Mouse (Mus musculus): Measurements from ENCODE around the gene Gnb3.

Gene Gnb3

DNA sequence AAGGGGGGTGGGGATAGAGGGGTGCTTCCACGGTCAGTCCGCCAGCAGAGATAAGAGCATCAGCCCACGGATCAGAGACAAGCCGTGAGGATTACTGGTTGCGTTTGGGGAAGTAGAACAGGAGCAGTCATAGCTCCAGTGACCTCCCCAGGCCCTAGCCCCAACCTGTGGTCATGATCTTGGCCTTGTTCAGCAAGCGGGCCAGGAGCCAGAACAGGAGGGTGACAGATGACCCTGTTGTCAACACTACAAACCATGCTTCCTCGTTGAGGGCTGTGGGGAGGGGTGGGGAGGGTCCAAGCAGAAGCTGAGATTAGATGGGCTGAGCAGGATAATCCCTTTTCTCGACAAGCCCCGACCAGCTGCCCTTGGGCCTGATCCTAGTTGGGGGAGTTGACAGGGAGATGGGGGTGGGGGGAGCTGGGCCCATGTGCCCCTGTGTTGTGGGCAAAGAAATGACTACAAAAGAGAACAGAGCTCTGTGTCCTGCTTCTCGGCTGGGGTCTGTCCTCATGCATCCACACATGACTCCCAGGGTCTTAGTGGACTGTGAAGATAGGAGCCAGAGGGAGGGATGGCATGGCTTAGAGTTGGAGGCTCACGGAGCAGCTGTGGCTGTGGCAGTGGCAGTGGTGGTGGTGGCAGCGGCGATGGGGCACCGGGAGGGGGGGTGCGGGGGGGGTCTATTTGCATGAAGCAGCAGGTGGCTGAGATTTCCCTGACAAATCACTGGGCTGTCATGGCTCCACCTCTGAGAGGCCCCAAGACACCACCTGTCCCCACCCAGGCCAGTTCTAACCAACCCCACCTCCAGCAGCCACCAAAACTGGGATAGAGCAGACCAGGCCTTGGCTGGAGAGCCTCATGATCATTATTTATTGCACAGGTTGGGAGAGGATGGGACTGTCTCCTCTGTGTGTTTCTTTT, at the start of gene Gnb3:
Gnb3 (minus strand) TSS at position 35 of the 927 bp plus-strand sequence.
- no peak for DNase-seq

DNA sequence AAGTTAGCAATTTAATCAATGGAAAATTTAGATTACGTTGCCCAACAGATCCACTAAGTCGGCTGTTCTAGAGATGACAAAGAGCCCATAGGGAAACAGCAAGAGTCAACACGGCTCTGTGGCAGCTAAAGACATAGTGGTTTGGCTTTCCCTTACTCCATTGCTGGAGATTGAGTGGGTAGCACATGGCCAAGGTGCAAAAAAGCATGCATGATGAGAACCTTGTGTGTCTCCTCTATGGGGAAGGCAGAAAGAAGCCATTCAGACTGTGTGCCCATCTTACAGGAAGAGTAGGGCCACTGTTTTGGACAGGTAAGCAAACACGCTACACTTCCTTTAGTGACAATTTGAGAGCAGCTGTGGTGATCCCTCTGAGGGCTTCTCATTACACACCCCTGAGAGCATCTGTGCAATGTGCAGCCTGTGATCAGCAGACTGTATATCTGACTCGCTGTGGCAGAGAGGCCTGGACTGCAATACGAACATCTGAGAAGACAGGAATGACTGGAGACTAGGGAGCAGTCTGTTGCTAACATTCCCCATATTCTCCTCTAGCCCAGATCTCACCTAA, 48.6 kb upstream of the Gnb3 start:
- DNase-seq = no peak

DNA sequence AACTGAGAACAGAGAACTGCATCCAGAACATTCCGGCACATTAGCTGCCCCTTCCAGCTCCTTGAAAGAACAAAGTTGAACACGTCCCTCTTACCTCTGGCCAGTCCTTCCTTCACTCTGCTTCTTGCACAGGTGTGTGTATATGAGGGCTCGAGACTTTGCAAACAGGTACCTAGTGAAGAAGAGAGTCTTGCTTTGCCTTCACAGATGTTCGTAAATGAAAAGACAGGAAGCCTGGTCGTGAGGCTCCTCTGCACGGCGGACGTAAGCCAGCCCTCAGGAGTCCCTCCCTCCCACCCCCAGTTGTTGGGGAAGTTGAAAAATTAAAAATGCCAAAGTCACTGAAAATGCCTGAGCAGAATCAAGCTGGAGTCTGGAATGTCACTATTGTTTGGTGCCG, 47.9 kb upstream of the Gnb3 start, which contains the start of gene Cd4:
Cd4 (minus strand) TSS at position 236 of the 400 bp plus-strand sequence.
- no peak for DNase-seq

DNA sequence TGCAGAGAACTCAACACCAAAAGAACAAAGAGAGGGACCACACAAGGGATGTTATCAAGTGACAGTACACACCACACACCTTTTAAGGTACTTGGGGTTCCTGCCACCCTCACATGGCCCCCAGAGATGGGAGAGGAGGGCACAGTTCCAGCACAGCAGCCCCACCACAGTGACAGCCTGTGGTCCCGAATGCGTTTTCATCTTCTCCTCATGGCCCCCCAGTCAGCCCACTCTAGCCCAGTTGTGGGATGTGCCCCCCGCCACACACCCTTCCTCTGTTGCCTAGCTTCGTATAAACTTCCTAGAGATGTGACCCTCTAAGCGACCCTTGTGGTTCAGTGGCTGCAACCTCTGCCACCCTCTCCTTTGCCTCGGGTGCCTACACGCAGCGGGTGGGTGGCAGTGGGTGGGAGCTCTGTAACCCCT, 45.9 kb upstream of the Gnb3 start:
- no peak for DNase-seq

DNA sequence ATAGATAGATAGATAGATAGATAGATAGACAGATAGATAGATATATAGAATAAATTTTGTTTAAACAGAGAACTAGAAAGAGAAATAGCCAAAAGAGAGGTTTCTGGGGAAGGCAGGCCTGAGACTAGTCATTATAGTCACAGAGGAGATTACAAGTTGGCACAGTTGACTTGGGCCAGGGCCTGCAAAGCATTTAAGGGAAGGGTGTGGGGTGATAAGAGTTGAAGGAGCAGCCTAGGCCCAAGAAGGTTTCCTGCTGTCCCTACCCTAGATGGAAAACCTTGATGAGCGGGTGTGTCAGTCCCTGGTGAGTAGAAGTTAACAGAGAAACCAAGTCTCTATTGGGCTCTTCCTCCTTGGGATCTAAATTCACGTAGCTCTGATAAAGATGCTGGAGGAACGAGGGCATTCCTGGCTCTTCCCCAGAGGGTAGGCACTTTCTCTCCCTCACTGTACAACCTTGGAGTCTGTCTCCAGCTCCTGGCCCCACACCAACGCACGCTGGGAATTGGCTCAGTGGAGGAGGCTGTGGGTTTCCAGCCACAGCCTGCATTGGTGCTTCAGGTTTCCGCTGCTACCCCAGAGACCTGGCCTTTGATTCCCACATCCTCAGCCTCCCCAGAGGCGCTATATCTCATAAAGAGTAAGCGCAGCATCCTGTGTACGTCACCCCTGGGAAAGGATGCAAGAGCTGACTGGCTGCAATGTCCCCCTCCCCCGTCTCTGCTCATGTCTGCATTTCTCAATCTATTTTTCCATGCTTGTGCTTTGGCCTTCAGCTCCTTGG, 44.8 kb upstream of the Gnb3 start:
- DNase-seq = peak; percentile 92 to 93

DNA sequence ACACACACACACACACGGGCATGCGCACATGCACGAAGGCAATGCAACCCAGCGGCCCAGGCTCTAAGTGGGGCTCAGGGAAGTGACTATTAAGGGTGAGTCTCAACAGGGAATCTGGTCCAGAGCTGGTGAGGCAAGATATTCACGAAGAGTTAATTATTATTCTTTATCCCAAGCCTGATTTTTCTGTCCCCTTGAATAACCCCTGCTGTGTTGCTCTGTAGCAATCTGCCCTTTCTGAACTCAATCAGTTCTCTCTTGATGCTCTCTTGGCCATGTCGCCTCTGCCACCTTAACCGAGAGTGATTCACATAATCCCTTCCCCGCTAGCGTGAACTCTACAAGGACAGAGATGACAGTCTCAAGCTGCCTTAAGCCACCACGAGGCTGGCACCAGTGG, 43.3 kb upstream of the Gnb3 start:
- no peak for DNase-seq

DNA sequence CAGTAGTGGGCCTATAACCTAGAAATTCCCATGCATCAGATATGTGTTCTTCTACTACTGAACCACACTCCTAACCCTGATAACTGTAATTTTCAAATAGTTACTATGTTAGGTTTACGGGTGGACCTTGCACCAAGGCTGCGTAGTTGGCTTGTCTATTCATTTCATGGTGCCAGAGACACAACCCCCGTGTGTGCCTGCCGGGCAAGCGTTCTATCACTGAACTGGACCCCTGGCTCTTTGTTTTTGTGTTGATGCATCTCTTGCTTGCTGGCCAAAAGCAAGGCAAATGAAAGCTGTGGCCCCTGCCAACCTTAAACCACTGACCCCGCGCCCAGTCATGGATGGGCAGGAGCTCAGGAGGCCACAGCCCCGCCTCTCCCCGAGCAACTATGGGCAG, 41.7 kb upstream of the Gnb3 start:
- no peak for DNase-seq

DNA sequence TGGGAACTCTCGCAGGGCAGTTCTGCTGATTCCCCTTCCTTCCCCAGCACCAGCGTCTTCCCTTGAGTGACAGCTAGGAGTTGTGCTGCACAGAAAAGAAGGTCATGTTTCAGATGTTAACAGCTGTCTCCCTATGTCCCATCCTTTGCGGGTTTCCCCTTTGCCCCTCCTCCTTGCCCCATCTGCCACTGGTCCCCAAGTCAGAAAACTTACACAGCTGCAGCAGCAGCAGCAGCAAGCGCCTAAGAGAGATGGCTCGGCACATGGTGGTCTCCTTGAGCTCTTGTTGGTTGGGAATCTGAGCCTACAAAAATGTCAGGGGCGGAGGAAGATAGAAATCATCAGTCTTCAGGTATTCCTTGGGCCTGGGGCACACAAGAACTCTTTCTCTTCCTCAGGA, 39.3 kb upstream of the Gnb3 start:
- DNase-seq = no peak

DNA sequence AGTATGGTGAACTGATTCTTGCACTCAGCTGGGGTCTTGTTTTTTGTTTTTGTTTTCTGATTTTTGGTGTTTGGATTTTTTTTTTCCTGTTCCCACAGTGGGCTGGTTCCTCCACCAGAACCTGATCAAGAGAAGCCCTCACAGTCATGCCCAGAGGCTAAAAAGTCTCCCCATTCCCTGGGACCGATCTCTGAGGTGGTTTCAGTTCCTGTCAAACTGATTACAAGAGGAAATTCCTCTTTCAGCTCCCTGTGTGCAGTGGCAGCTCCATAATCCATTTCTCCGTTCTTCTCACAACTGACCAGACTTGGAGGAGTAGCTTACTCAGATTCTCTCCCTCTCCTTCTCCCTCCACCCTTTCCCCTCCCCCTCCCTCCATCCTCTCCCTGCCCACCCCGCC, 34.3 kb upstream of the Gnb3 start:
- no peak for DNase-seq

DNA sequence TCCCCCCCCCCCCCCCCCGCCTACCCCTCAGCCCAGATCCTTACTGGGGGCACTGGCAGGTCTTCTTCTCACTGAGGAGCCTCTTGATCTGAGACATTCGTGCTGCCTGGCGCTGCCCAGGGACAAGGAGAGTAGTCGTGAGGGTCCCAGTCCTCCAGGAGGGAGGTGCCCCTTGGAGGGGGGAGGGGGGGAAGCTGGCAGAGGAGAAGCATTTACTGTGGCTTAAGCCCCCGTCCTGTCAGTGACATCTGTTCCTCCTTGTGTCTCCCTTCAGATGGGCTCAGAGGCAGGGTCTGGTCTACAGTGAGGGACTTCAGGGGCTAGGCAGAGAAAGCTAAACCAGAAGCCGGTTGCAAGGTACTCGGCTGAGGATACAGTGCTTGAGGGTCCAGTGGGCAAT, 26.5 kb upstream of the Gnb3 start:
- DNase-seq = no peak

DNA sequence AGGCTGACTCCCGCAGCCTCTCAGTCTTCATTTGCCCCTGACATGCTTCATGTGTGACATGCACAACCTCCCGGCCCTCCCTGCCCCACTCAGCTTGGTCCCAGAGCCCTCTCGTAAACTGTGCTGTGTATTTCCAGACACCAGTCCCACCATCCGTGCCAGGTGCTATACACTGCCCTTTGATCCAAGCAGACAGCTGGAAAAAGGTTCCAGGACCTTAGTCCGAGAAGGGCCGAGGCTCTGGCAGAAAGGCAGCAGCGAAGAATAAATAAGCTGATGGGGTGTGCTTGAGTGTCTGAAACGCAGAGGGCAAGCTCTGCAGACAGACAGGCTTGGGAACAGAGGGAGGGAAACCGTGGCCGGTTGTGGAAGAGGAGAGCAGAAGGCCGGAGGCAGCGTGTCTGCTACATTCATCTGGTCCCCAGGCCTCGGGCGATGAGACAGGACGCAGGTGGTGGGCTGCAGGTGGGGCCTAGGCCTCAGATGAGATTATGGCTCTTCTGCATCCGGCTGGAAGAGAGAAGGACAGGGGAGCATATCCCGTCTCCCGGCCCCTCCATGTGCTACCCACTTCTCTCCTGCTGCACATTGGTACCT, 25.8 kb upstream of the Gnb3 start:
- DNase-seq = peak; percentile 32 to 38

DNA sequence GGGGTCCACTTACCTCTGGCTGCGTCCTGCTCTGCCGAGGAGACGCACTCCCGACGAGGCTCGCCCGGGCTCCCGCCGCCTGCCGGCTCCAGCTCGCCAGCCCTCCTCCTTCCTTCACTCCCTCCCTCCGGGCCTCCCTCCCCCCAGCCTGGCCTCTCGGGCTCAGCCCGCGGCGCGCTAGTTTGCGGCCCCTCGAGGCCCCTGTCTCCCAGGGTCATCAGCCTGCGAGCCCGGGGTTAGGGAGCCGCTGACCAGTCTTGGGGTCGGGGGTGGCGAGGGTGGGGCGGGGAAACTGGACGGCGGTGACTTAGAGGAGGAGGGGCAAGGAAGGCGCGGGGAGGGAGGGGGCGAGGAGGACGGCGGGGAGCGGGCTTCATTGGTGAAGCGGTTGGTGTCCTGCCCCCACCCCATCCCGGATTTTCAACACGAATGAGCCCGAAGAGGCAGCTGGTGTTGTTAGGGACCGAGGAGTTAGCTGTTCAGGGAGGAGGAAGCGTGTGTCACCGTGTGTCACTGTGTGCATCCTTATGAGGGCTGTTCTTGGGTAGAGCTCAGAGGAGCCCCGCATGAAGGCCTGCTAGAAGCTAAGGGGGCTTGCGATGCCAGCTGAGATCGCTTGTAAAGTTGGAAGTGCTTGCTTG, 23.7 kb upstream of the Gnb3 start, which contains the start of gene Gpr162:
Gpr162 (minus strand) TSS at position 326 of the 641 bp plus-strand sequence.
- peak; percentile 82 to 86 for DNase-seq

DNA sequence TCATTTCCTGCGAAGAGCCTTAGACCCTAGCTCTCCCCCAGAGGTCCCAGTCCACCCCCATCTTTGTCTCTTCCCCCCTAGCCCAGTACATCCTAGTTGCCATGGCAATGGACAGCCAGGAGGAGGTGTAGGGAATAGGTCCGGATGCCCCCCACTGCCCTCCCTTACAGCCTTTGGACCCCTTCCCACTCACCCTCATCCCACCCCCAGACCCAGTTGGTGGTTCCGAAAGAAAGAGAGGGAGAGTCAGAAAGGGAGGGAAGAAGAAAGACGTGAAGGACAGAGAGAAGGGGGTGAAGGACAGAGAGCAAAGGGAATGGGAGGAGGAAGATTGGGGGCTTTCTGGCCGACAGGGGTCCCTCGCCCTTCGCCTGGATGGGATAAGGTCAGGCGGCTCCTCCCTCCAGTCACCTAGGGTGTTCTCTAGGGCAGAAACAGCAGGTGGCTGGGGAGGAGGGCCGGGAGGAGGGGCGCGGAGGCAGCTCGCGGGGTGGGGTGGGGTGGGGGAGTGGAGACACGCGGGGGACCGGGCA, 23.1 kb upstream of the Gnb3 start:
- peak; percentile 53 to 56 for DNase-seq

DNA sequence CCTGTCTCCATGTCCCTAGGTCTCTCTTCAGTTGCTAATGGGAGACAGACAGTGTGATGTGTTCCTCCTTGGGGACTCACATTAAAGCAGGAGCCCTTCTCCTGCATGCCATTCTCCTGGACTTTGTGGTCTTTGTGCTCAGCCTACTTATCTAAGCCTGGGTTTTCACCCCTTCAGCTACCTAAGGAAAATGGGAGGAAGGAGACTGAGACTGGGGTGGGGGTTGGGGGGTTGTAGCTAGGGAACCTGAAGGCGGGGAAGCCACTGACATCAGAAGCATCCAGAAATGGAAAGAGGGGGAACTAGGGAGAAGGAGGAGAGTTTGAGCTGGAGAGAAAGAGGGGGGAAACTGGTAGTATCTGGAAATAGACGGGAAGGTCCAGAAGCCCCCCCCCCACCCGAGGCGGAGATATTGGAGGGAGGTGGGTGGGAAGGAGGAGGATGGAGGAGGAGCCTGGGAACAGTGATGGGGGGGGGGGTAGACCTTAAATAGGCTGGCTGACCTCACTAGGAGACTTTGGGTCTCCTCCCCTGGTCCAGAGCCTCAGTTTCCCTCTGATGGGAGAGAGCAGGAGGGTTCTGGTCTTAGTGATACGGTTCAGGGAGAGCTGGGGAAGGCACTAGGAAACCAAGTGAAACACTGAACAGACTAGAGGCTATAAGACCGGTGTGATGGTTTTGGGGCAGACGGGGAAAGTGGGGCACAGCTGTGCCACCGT, 22.5 kb upstream of the Gnb3 start:
- peak; percentile 35 to 38 for DNase-seq

DNA sequence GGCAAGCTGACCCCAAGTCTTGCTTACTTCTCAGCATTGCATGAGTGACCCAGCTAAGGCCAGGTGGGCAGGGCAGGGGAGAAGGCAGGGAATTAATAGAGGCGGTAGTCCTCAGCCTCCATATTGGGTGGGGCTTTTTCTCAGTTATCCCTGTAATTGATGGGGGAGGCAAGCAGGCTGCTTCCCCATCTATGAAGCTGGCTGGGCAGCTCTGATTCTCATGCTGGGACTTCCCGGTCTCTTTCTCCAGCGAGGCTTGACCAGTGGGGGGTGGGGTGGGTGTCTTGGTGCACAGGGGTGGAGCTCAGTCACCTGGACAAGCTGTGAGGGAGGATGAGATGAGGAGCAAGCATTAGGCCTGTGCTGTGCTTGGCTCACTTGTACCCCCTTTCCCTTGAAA, 21.7 kb upstream of the Gnb3 start:
- peak in 1 of 2 experiments; percentile 59 for DNase-seq

DNA sequence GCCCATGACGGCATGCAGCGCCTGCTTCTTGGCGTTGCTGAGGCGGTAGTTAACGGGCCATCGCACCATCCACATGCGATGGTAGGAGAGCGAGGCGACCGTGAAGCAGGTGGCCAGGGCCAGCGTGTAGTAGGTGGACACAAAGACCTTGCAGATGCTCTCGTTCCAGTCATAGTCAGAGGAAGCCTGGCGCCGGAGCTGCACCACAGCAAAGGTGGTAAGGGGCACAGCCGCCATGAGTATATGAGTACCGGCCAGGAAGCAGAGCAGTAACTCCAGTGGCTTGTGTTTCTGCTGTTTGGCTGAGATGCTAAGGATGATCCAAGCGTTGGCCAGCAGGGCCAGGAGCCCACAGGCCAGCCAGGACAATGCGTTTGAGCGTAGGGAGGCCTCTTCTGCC, 21.2 kb upstream of the Gnb3 start:
- DNase-seq = peak in 1 of 2 experiments; percentile 57

DNA sequence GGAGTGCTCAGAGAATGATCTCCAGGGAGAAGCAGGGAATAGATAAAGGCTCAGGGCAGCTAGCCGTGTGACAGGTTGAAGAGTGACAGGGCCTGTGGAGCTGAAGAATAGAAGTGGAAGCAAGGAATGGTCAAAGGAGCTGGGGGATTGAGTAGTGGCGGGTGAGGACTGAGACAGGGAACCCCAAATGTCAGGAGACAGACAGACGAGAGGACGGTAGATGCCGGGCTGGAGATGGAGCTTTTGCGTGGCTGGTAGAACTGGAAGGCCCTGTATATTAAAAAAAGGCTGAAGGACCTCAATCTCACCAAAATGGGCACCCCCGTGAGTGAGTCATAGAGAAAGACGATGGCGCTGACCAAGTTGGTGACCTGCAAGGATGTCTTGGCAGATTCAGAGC, 20.4 kb upstream of the Gnb3 start:
- DNase-seq = peak in 1 of 2 experiments; percentile 38

DNA sequence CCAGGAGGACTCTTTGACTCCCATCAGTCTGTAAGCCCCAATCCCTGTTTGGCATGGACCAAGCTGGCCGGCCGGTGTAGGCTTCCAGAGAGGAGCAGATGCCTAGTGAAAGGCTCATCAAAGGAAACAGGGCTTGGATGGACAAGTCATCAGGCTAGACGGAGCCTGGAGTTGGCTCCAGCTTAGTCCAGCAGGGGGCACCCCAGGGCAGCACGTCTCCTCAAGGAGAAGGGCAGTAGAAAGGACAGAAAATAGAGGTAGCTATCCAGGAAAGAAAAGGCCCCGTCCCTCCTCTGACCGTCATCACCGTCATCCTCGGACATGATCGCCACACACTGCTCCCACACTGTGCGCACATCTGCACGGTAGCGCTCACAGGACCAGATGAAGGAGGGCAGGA, 19.6 kb upstream of the Gnb3 start:
- peak; percentile 96 to 97 for DNase-seq

DNA sequence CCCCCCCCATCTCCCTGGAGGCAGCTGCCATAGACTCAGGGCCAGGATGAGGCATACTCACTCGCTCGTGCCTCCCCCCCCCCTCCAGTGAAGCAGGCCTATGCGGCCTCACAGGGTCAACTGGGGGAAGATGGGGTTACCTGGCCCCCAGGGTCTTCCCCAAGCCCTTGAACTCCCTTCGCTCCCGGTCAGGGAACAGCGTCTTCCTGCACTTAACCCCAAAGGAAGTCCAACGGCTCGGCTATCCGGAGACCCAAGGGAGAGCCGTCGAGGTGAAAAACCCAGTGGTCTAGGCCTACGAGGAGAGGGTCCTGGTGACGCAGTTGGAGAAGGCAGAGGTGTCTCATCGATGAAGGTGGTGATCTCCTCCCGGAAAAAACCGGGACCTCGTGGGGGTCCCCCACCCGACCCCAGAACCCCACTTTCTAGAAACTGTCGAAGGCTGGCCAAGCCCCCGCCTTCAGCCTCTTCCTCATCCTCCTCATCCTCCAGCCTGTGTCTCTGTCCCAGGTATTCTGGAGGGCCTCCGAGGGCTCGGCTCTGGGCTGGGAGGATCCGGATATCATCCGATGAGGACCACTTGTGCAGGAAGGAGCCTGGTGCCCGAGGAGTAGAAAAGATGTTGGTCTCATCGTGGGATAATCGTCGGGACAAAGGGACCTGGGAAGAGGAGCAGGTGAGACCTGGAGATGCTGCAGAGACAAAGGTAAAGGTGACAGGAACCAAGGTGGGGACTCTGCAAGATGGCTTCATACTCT, 18.7 kb upstream of the Gnb3 start:
- peak in 1 of 2 experiments; percentile 43 for DNase-seq

DNA sequence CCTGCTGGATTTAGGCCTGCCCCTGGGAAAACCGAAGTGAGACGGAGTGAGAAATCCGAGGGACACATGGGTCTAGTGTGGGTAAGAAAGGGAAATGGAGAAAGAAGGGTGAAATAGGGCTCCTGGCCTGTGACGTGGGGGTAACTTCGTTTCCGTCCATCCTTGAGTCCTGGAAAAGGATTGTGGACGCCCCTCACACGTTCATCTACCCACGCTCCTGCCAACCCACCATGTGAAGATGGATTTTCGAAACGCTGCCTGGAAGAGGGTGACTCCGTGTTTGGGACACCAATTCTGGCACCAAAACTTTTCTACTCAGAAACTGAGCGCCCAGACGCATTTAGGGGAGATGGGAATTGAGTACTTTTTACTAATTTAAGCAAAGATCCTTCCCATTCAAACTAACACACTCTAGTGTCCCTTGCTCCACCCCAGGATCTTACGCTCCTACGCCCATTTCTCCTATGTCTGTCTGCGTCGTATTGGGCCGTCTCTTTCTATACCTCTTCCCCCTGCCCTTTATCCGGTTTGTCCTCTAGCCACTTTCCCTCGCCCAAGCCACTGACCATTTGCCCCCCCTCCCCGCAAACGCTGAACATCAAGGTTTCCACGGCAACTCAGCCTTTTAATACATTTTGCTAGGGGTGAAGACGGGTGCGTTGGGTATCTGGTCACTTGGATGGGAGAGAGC, 17.9 kb upstream of the Gnb3 start:
- DNase-seq = peak in 1 of 2 experiments; percentile 30

All from cerebellum, postnatal 25 days (tissue).